In the genomic region with DNA sequence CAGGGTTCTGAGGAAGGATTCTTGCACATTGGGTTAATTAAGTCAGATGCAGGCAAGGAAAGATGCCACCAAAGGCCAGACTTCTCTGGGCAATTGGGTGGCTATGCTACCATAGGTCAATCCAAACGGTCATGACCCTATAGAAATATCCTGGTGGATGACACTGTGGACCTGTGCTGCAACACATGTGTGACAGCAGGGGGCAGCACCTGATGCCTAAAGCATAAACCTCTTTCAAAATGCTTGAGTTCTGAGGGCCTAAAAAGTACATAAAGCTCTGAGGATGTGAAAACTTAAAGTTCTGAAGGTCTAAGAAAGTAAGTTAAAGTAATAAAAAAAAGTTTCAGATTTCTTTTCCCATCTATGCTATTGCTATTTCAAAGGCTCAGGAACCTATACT, we compare ENCODE assay signal across 9 mouse cellular contexts. TPM values are rescaled to one million over a fixed set of nuclear protein-coding genes. Genes with fewer than 3 reads are reported as not detected.
DNase-seq lines count a peak whose midpoint lies in the region; ATAC-seq and TF ChIP-seq lines count a peak whose summit lies in the region.
"Had no signal": no experiment of that assay in that cellular context is flagged by ENCODE, and none has a peak within 500 bp of the region (broad histone marks: within the 10 kb centered on the region; RNA-seq: fewer than 3 reads in every experiment).

No protein-coding gene starts in this region.

- H3K4me1 ChIP-seq in neural tube, embryonic 14.5 days (ENCODE audit: control insufficient read depth, insufficient read depth, low read length): no peaks in the 10 kb centered on the region
- peaks cover 11% of the 10 kb centered on the region for H3K4me1 ChIP-seq in intestine, embryonic 14.5 days (replicated peaks; ENCODE audit: control insufficient read depth, insufficient read depth, low read length)
- no peaks in the 10 kb centered on the region for H3K4me1 ChIP-seq in midbrain, postnatal 0 days (ENCODE audit: insufficient read depth, low read length)

- no peak overlapping the region for H3K9ac ChIP-seq in neural tube, embryonic 14.5 days (replicated peaks; ENCODE audit: low read depth, low read length)
- H3K9ac ChIP-seq in intestine, embryonic 14.5 days (ENCODE audit: low read length): no peak overlapping the region
- H3K9ac ChIP-seq in midbrain, postnatal 0 days (replicated peaks; ENCODE audit: low read length, poor library complexity, severe bottlenecking): no peak overlapping the region
- H3K9ac ChIP-seq: lung, embryonic 15.5 days had no signal

- H3K27me3 ChIP-seq in neural tube, embryonic 14.5 days (ENCODE audit: control insufficient read depth, insufficient read depth, low read length): no peaks in the 10 kb centered on the region
- H3K27me3 ChIP-seq in intestine, embryonic 14.5 days (replicated peaks; ENCODE audit: control insufficient read depth, insufficient read depth, low read length): no peaks in the 10 kb centered on the region
- H3K27me3 ChIP-seq in midbrain, postnatal 0 days (ENCODE audit: insufficient read depth, low read length): no peaks in the 10 kb centered on the region
- H3K27me3 ChIP-seq: lung, embryonic 15.5 days had no signal

- no peaks in the 10 kb centered on the region for H3K36me3 ChIP-seq in neural tube, embryonic 14.5 days (ENCODE audit: control insufficient read depth, insufficient read depth, low read length)
- H3K36me3 ChIP-seq in intestine, embryonic 14.5 days (ENCODE audit: control insufficient read depth, insufficient read depth, low read length): peaks cover 28% of the 10 kb centered on the region
- peaks cover 9% of the 10 kb centered on the region; the same call in 1 of the 2 replicates for H3K36me3 ChIP-seq in midbrain, postnatal 0 days (ENCODE audit: insufficient read depth, low read length)

- H3K4me2 ChIP-seq in neural tube, embryonic 14.5 days (ENCODE audit: low read depth, low read length): no peak overlapping the region
- no peak overlapping the region for H3K4me2 ChIP-seq in intestine, embryonic 14.5 days (ENCODE audit: low read length)
- no peak overlapping the region for H3K4me2 ChIP-seq in midbrain, postnatal 0 days (ENCODE audit: low read depth, low read length, poor library complexity, severe bottlenecking)
- H3K4me2 ChIP-seq: lung, embryonic 15.5 days had no signal

- H3K4me3 ChIP-seq in neural tube, embryonic 14.5 days (ENCODE audit: low read depth, low read length): no peak overlapping the region
- H3K4me3 ChIP-seq in intestine, embryonic 14.5 days (ENCODE audit: low read depth, low read length): no peak overlapping the region
- no peak overlapping the region for H3K4me3 ChIP-seq in midbrain, postnatal 0 days (ENCODE audit: low read depth, low read length)
- H3K4me3 ChIP-seq: lung, embryonic 15.5 days had no signal

- H3K27ac ChIP-seq in neural tube, embryonic 14.5 days (ENCODE audit: low read depth, low read length): no peak overlapping the region
- H3K27ac ChIP-seq in intestine, embryonic 14.5 days (ENCODE audit: low read depth): no peak overlapping the region
- no peak overlapping the region for H3K27ac ChIP-seq in midbrain, postnatal 0 days (ENCODE audit: low read depth, low read length)
- H3K27ac ChIP-seq: lung, embryonic 15.5 days had no signal

- H3K9me3 ChIP-seq in neural tube, embryonic 14.5 days (ENCODE audit: control insufficient read depth, low read length): no peaks in the 10 kb centered on the region
- H3K9me3 ChIP-seq in intestine, embryonic 14.5 days (ENCODE audit: control insufficient read depth, low read length): no peaks in the 10 kb centered on the region
- no peaks in the 10 kb centered on the region for H3K9me3 ChIP-seq in midbrain, postnatal 0 days (ENCODE audit: low read length)
- H3K9me3 ChIP-seq: lung, embryonic 15.5 days had no signal

- ATAC-seq in cerebellum, adult (ENCODE audit: insufficient number of reproducible peaks, low FRiP score, low TSS enrichment): no peak
- ATAC-seq in neural tube, embryonic 14.5 days (ENCODE audit: low read depth): peak; percentile 49; the same call in 1 of the 2 replicates
- no peak for ATAC-seq in intestine, embryonic 14.5 days (replicated peaks; ENCODE audit: low FRiP score, low TSS enrichment, low read depth)
- no peak for ATAC-seq in midbrain, postnatal 0 days (ENCODE audit: low FRiP score)

- peak; percentile 57 to 67 for DNase-seq in cerebellum, postnatal 14 days
- no peak for DNase-seq in neural tube, embryonic 10.5 days (ENCODE audit: extremely low spot score, low spot score)
- DNase-seq in brain, adult 2 months (ENCODE audit: low read depth, low spot score): peak; percentile 72
- peak; percentile 60 for DNase-seq in intestine, embryonic 14.5 days (ENCODE audit: low spot score)
- peak; percentile 59 for DNase-seq in midbrain, postnatal 0 days (ENCODE audit: low spot score)
- no peak for DNase-seq in layer of hippocampus, postnatal 36 days

- whole genome bisulfite sequencing in neural tube, embryonic 14.5 days: 71% methylated on average over 1 of the region's 1 CpGs
- 61% methylated on average over 1 of the region's 1 CpGs for WGBS in intestine, embryonic 14.5 days
- WGBS in midbrain, postnatal 0 days: 52% methylated on average over 1 of the region's 1 CpGs

- peak; percentile 82 for TF ChIP-seq CTCF in midbrain, postnatal 0 days (IDR thresholded peaks at IDR 0.05)

RNA-seq across cellular contexts. Expression of a gene that starts 44.3 kb away (rescaled TPM):
- polyA plus RNA-seq in neural tube, embryonic 14.5 days (2014; fragmentation: Nextera tagmentation; extraction: Ambion mirVana): 50.5 and 53.5 TPM in 2 replicates
- polyA plus RNA-seq in intestine, embryonic 14.5 days (2014; fragmentation: Nextera tagmentation; extraction: Ambion mirVana): 63.0 and 64.8 TPM in 2 replicates
- total RNA-seq in midbrain, postnatal 0 days (2014; rRNA removed): 27.4 and 31.6 TPM in 2 replicates
- 38.0 and 41.3 TPM in 2 replicates for polyA plus RNA-seq in midbrain, postnatal 0 days (2015; fragmentation: Nextera tagmentation; extraction: Ambion mirVana)
- total RNA-seq in layer of hippocampus, postnatal 36 days (2021): 10 to 100 TPM; 28.4 to 29.9 TPM

Comparison
In these comparisons a context has a peak if more than half of its experiments do, and no peak if none do; other contexts are left out.
1. DNase-seq: peak in cerebellum, postnatal 14 days (2 of 2), brain, adult 2 months (single experiment), intestine, embryonic 14.5 days (single experiment) and midbrain, postnatal 0 days (single experiment); none in neural tube, embryonic 10.5 days (single experiment) and layer of hippocampus, postnatal 36 days (0 of 2).